Mouse (Mus musculus) E14TG2a.4 (cell line): ENCODE measurements around the gene Btbd6.
A peak's percentile ranks its signal among the peaks of the same experiment; 100 is the strongest.

ENCODE experiments used
- CTCF ChIP-seq: conservative IDR thresholded peaks from 2 replicates; pipeline ENCODE4 v1.5.1; 2014; ENCODE audit warnings: low read length
- NANOG ChIP-seq: IDR thresholded peaks from 2 replicates; pipeline ENCODE4 v1.6.1; 2014; ENCODE audit warnings: borderline replicate concordance, low read length, mixed read lengths

DNA sequence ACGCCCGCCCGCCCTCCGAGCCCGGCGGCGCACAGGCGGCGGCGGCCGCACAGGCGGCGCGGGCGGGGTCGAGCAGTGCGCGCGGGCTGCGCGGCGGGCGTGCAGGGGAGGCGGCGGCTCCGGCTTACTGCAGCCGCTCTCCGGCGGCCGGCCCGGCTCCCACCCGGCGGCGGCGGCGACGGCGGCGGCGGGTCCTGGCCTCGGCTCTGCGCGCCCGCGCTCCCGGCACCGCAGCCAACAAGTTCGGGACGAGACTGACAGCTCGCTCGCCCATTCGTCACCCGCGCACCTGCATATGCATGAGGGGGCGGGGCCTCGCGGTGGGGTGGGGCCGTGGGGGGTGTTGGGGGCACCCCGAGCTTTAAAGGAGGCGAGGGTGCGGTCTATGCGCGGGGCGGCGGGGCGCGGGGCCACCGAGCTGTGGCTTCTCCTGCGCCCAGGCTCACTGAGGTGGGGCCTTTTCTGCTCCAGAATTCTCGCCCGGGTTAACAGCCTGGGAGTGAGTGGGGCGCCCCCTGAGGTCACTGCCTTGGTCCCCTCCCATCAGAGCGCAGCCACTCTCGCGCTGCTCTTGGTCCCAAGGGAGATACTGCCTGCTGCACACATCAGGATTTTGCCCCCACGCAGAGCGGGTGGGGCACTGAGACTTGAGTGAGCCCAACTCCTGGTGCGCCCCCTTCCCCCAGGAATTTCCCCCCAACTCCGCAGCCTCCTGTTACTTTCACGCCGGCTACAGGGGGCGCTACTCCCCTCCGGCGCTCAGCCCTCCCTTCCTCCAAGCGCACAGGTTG, 46.5 kb upstream of the Btbd6 start, which contains the start of gene Jag2:
- peak; percentile 69 for TF ChIP-seq CTCF
- TF ChIP-seq NANOG, result no peak
